Mouse (Mus musculus): ENCODE measurements around the gene Aacs. TPM values are rescaled to one million over a fixed set of nuclear protein-coding genes. Genes with fewer than 3 reads are reported as not detected.
A peak's percentile ranks its signal among the peaks of the same experiment; 100 is the strongest.

The Aacs gene
- total and polyA plus RNA-seq, 2 experiments from 2014 or later = 77.3 to 124 TPM

GRCm38 (mm10) chr5:125491107-125491506 lies 15.5 kb downstream of the Aacs start:
- no peaks in the 10 kb centered on the region for H3K9me3 ChIP-seq (ENCODE audit: low read length)
- TF ChIP-seq CTCF (IDR thresholded peaks at IDR 0.05; ENCODE audit: low read depth) = no peak
- DNase-seq (ENCODE audit: low spot score) = peak; percentile 54
- no peak overlapping the region for H3K4me3 ChIP-seq (ENCODE audit: low read length)
- peak overlapping the region; percentile 68 for H3K27ac ChIP-seq
- 0 out of 2 replicates have a peak, but pooled peaks cover 5% of the 10 kb centered on the region for H3K4me1 ChIP-seq (ENCODE audit: insufficient read depth, low read length)
- H3K4me2 ChIP-seq (ENCODE audit: low read depth, low read length) = no peak overlapping the region
- H3K27me3 ChIP-seq (ENCODE audit: insufficient read depth, low read length) = no peaks in the 10 kb centered on the region
- peak; percentile 25; the same call in 1 of the 2 replicates for ATAC-seq
- no peak overlapping the region for H3K9ac ChIP-seq (replicated peaks; ENCODE audit: low read length)
- peaks cover 4% of the 10 kb centered on the region; the same call in 1 of the 2 replicates for H3K36me3 ChIP-seq (ENCODE audit: insufficient read depth, low read length)
- 54% methylated on average over 10 of the region's 10 CpGs for WGBS

GRCm38 (mm10) chr5:125492379-125493092 lies 16.9 kb downstream of the Aacs start:
- Histone ChIP-seq H3K9me3 (ENCODE audit: low read length) (no peaks in the 10 kb centered on the region), H3K27ac (no peak overlapping the region; the same call in 1 of the 2 replicates), H3K4me1 (ENCODE audit: insufficient read depth, low read length) (0 out of 2 replicates have a peak, but pooled peaks cover 5% of the 10 kb centered on the region), H3K9ac (replicated peaks; ENCODE audit: low read length) (no peak overlapping the region), H3K36me3 (ENCODE audit: insufficient read depth, low read length) (peaks cover 4% of the 10 kb centered on the region; the same call in 1 of the 2 replicates), H3K27me3 (ENCODE audit: insufficient read depth, low read length) (no peaks in the 10 kb centered on the region), H3K4me2 (ENCODE audit: low read depth, low read length) (no peak overlapping the region), H3K4me3 (ENCODE audit: low read length) (no peak overlapping the region)
- 42% methylated on average over 17 of the region's 17 CpGs for whole genome bisulfite sequencing
- DNase-seq (ENCODE audit: low spot score) (peak; percentile 52), ATAC-seq (peak; percentile 46)
- TF ChIP-seq CTCF (IDR thresholded peaks at IDR 0.05; ENCODE audit: low read depth) = no peak

GRCm38 (mm10) chr5:125493093-125493423 lies 17.4 kb downstream of the Aacs start:
- Histone ChIP-seq H3K27me3 (ENCODE audit: insufficient read depth, low read length) (no peaks in the 10 kb centered on the region), H3K4me3 (ENCODE audit: low read length) (no peak overlapping the region), H3K9me3 (ENCODE audit: low read length) (no peaks in the 10 kb centered on the region), H3K27ac (no peak overlapping the region), H3K4me2 (ENCODE audit: low read depth, low read length) (no peak overlapping the region), H3K9ac (replicated peaks; ENCODE audit: low read length) (no peak overlapping the region), H3K36me3 (ENCODE audit: insufficient read depth, low read length) (peaks cover 4% of the 10 kb centered on the region; the same call in 1 of the 2 replicates), H3K4me1 (ENCODE audit: insufficient read depth, low read length) (0 out of 2 replicates have a peak, but pooled peaks cover 1% of the 10 kb centered on the region)
- DNase-seq (ENCODE audit: low spot score) (no peak), ATAC-seq (no peak)
- 67% methylated on average over 5 of the region's 5 CpGs for WGBS
- TF ChIP-seq CTCF (IDR thresholded peaks at IDR 0.05; ENCODE audit: low read depth) = no peak

- no peaks in the 10 kb centered on the region for H3K4me1 ChIP-seq (ENCODE audit: insufficient read depth, low read length)
- TF ChIP-seq CTCF (IDR thresholded peaks at IDR 0.05; ENCODE audit: low read depth) = no peak
- H3K36me3 ChIP-seq (ENCODE audit: insufficient read depth, low read length) = peaks cover 4% of the 10 kb centered on the region; the same call in 1 of the 2 replicates
- DNase-seq (ENCODE audit: low spot score) (no peak), ATAC-seq (no peak)
- H3K4me2 ChIP-seq (ENCODE audit: low read depth, low read length) = no peak overlapping the region
- H3K27ac ChIP-seq = no peak overlapping the region
- no peak overlapping the region for H3K9ac ChIP-seq (replicated peaks; ENCODE audit: low read length)
- no peaks in the 10 kb centered on the region for H3K27me3 ChIP-seq (ENCODE audit: insufficient read depth, low read length)
- H3K9me3 ChIP-seq (ENCODE audit: low read length) = no peaks in the 10 kb centered on the region
- WGBS = 79% methylated on average over 10 of the region's 10 CpGs
- H3K4me3 ChIP-seq (ENCODE audit: low read length) = no peak overlapping the region
Observed at GRCm38 (mm10) chr5:125495655-125496054, 20.0 kb downstream of the Aacs start.

GRCm38 (mm10) chr5:125497821-125498600 lies 22.4 kb downstream of the Aacs start:
- no peaks in the 10 kb centered on the region for H3K9me3 ChIP-seq (ENCODE audit: low read length)
- peak; percentile 74 for ATAC-seq
- peaks cover 8% of the 10 kb centered on the region; the same call in 1 of the 2 replicates for H3K36me3 ChIP-seq (ENCODE audit: insufficient read depth, low read length)
- peak; percentile 79 for TF ChIP-seq CTCF (IDR thresholded peaks at IDR 0.05; ENCODE audit: low read depth)
- no peaks in the 10 kb centered on the region for H3K4me1 ChIP-seq (ENCODE audit: insufficient read depth, low read length)
- WGBS = 63% methylated on average over 12 of the region's 12 CpGs
- H3K9ac ChIP-seq (replicated peaks; ENCODE audit: low read length) = no peak overlapping the region
- H3K4me3 ChIP-seq (ENCODE audit: low read length) = no peak overlapping the region
- H3K4me2 ChIP-seq (ENCODE audit: low read depth, low read length) = no peak overlapping the region
- peak; percentile 82 for DNase-seq (ENCODE audit: low spot score)
- H3K27me3 ChIP-seq (ENCODE audit: insufficient read depth, low read length) = no peaks in the 10 kb centered on the region
- no peak overlapping the region for H3K27ac ChIP-seq

GRCm38 (mm10) chr5:125501505-125501904 lies 25.9 kb downstream of the Aacs start:
- 91% methylated on average over 6 of the region's 6 CpGs for WGBS
- ATAC-seq (no peak), DNase-seq (ENCODE audit: low spot score) (no peak)
- no peak overlapping the region for H3K4me3 ChIP-seq (ENCODE audit: low read length)
- no peak overlapping the region for H3K27ac ChIP-seq
- H3K4me2 ChIP-seq (ENCODE audit: low read depth, low read length) = no peak overlapping the region
- H3K27me3 ChIP-seq (ENCODE audit: insufficient read depth, low read length) = no peaks in the 10 kb centered on the region
- no peaks in the 10 kb centered on the region for H3K4me1 ChIP-seq (ENCODE audit: insufficient read depth, low read length)
- H3K9me3 ChIP-seq (ENCODE audit: low read length) = no peaks in the 10 kb centered on the region
- H3K9ac ChIP-seq (replicated peaks; ENCODE audit: low read length) = no peak overlapping the region
- TF ChIP-seq CTCF (IDR thresholded peaks at IDR 0.05; ENCODE audit: low read depth) = no peak
- H3K36me3 ChIP-seq (ENCODE audit: insufficient read depth, low read length) = peaks cover 18% of the 10 kb centered on the region; the same call in 1 of the 2 replicates

Measured in hindbrain, postnatal 0 days (tissue).